Mouse (Mus musculus) thymus, adult 2 months (tissue): ENCODE results near the gene Tapbp. TPM values are rescaled to one million over a fixed set of nuclear protein-coding genes. Genes with fewer than 3 reads are reported as not detected.

ENCODE experiments used
- DNase-seq: peaks from one replicate; pipeline ENCODE4 v3.0.0; 2021
- H3K27ac ChIP-seq: fragments of 200-500 bp; 2 replicates; pipeline ENCODE4 v1.5.1; 2012; ENCODE audit warnings: low read length, control low read depth; ENCODE audit not compliant: control insufficient read depth, insufficient read depth
- H3K27me3 ChIP-seq: fragments of 200-500 bp; 2 replicates; pipeline ENCODE4 v1.6.1; 2012; ENCODE audit warnings: mild to moderate bottlenecking, low read length, moderate library complexity, mixed read lengths; ENCODE audit not compliant: control insufficient read depth, insufficient read depth
- H3K36me3 ChIP-seq: fragments of 200-500 bp; 2 replicates; pipeline ENCODE4 v1.6.1; 2012; ENCODE audit warnings: mild to moderate bottlenecking, low read length, moderate library complexity; ENCODE audit not compliant: control insufficient read depth, insufficient read depth
- H3K4me1 ChIP-seq: fragments of 200-500 bp; replicated peaks from 2 replicates; pipeline ENCODE4 v1.6.1; 2012; ENCODE audit warnings: low read length; ENCODE audit not compliant: control insufficient read depth, insufficient read depth
- H3K4me3 ChIP-seq: fragments of 200-500 bp; 2 replicates; pipeline ENCODE4 v1.5.1; 2012; ENCODE audit warnings: mild to moderate bottlenecking, low read length, control low read depth, moderate library complexity; ENCODE audit not compliant: control insufficient read depth, insufficient read depth
- CTCF ChIP-seq: fragments of 200-500 bp; IDR thresholded peaks from 2 replicates; pipeline ENCODE4 v1.5.1; 2012; ENCODE audit warnings: mild to moderate bottlenecking, control low read depth, low read length, moderate library complexity, borderline replicate concordance; ENCODE audit not compliant: control insufficient read depth, poor library complexity, insufficient read depth; ENCODE audit errors: extremely low read depth
- POLR2A ChIP-seq: fragments of 200-500 bp; IDR thresholded peaks from 2 replicates; pipeline ENCODE4 v1.6.1; 2012; ENCODE audit warnings: mild to moderate bottlenecking, low read length, control low read depth, moderate library complexity; ENCODE audit not compliant: control insufficient read depth, poor library complexity, insufficient read depth; ENCODE audit errors: extremely low read depth
- WGBS: fragments of 180-500 bp; shearing (Covaris S2); methylation state at CpG from one replicate; pipeline ENCODE4 v1.1.7; 2018; 5-methylcytosine and 5-hydroxymethylcytosine counted together
- polyA plus RNA-seq: library from polyadenylated mRNA; depleted of rRNA; stranded (reverse); fragments of >200 nt; gene quantifications from 2 replicates; pipeline ENCODE4 v1.2.3, GENCODE M21; 2012

The Tapbp gene
- polyA plus RNA-seq, 1 experiment = 201 TPM

- Histone ChIP-seq H3K4me3 (peak overlapping the region; percentile 62), H3K27ac (peak overlapping the region; percentile 18), H3K36me3 (peaks cover 19% of the 10 kb centered on the region), H3K4me1 (peaks cover 21% of the 10 kb centered on the region), H3K27me3 (no peaks in the 10 kb centered on the region)
- TF ChIP-seq POLR2A (no peak), CTCF (no peak; the same call in 1 of the 2 replicates)
- under 1% methylated on average over 44 of the region's 44 CpGs for WGBS
- peak; percentile 50 for DNase-seq
Observed at GRCm38 (mm10) chr17:33908331-33909076, 7.2 kb upstream of the Tapbp start.

GRCm38 (mm10) chr17:33909077-33909868 is 6.4 kb upstream of the Tapbp start, which contains the start of gene Daxx:
Gene Daxx, plus strand, starts transcription at chr17:33909414.
- WGBS = 2% methylated on average over 68 of the region's 68 CpGs
- Histone ChIP-seq H3K4me1 (peaks cover 18% of the 10 kb centered on the region), H3K27ac (peak within 1 kb of the TSS; percentile 85), H3K36me3 (peaks cover 25% of the 10 kb centered on the region), H3K27me3 (no peaks in the 10 kb centered on the region), H3K4me3 (peak within 1 kb of the TSS; percentile 94)
- peak; percentile 99 for DNase-seq
- TF ChIP-seq CTCF (peak; percentile 46; the same call in 1 of the 2 replicates), POLR2A (peak; percentile 70)

GRCm38 (mm10) chr17:33909869-33910250 is 5.8 kb upstream of the Tapbp start:
- peak; percentile 58 for DNase-seq
- H3K4me1 ChIP-seq = peaks cover 19% of the 10 kb centered on the region
- under 1% methylated on average over 14 of the region's 14 CpGs for WGBS

GRCm38 (mm10) chr17:33910346-33911051 is 5.2 kb upstream of the Tapbp start:
- TF ChIP-seq POLR2A = no peak
- no peak for TF ChIP-seq CTCF
- Histone ChIP-seq H3K27me3 (no peaks in the 10 kb centered on the region), H3K36me3 (peaks cover 25% of the 10 kb centered on the region), H3K4me3 (peak overlapping the region; percentile 94), H3K27ac (peak overlapping the region; percentile 85; the same call in 1 of the 2 replicates), H3K4me1 (peaks cover 23% of the 10 kb centered on the region)
- WGBS = 48% methylated on average over 11 of the region's 11 CpGs
- no peak for DNase-seq

More at GRCm38 (mm10) chr17:33909869-33910250, 5.8 kb upstream of the Tapbp start:
- Histone ChIP-seq H3K27ac (peak overlapping the region; percentile 85), H3K27me3 (no peaks in the 10 kb centered on the region), H3K4me3 (peak overlapping the region; percentile 94), H3K36me3 (peaks cover 25% of the 10 kb centered on the region)
- TF ChIP-seq POLR2A (no peak; the same call in 1 of the 2 replicates), CTCF (no peak)

- H3K4me3 ChIP-seq = no peak overlapping the region
- H3K36me3 ChIP-seq = peaks cover 25% of the 10 kb centered on the region
- WGBS = 93% methylated on average over 31 of the region's 31 CpGs
- peaks cover 23% of the 10 kb centered on the region for H3K4me1 ChIP-seq
- no peak overlapping the region for H3K27ac ChIP-seq
- H3K27me3 ChIP-seq = no peaks in the 10 kb centered on the region
- DNase-seq = no peak
- no peak for TF ChIP-seq CTCF
- TF ChIP-seq POLR2A = no peak
Observed at GRCm38 (mm10) chr17:33911052-33911812, 4.5 kb upstream of the Tapbp start.
